Mouse (Mus musculus): Measurements from ENCODE around the gene Ppia.

- TF ChIP-seq EP300 (IDR thresholded peaks at IDR 0.05; ENCODE audit: insufficient read depth, low read depth, low read length) (no peak), POLR2A (IDR thresholded peaks at IDR 0.05; ENCODE audit: insufficient read depth, low read length) (no peak)
Measured at GRCm38 (mm10) chr11:6393866-6394265, 21.4 kb upstream of the Ppia start.

Measured in ES-Bruce4 (cell line).